Mouse (Mus musculus) liver, adult 2 months (tissue): ENCODE measurements around the gene Irf2bp2.

Source experiments
- CTCF ChIP-seq: fragments of 200-500 bp; IDR thresholded peaks from 2 replicates; pipeline ENCODE4 v1.5.1; 2011; ENCODE audit warnings: low read depth, low read length, control low read depth
- POLR2A ChIP-seq: fragments of 200-500 bp; IDR thresholded peaks from 2 replicates; pipeline ENCODE4 v1.6.1; 2011; ENCODE audit warnings: low read length, control low read depth; ENCODE audit not compliant: insufficient read depth; ENCODE audit errors: extremely low read depth

DNA sequence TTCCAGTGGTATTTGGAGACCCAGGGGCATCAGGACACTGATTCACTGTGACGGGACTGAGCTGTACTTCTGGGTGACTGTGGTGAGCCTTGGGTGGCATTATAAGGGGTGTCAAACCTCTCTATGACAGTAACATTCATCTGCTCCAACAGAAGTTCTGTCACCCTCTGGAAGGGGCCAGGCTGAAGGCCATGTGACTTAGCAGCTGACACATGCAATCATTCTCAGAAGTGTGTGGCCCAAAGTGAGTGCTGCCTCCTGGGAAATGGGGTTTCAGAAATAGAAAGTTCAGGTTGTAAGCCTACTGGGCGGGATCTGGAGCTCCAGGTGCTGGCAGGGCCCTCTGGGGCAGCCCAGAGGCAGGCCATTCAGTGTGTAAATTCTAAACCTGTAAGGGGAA lies 26.1 kb downstream of the Irf2bp2 start:
- no peak for TF ChIP-seq POLR2A
- TF ChIP-seq CTCF = no peak
